Mouse (Mus musculus) E14TG2a.4 (cell line): ENCODE data around the gene Osbpl3.

Experiments
- CTCF ChIP-seq: conservative IDR thresholded peaks from 2 replicates; pipeline ENCODE4 v1.5.1; 2014; ENCODE audit warnings: low read length
- NANOG ChIP-seq: IDR thresholded peaks from 2 replicates; pipeline ENCODE4 v1.6.1; 2014; ENCODE audit warnings: borderline replicate concordance, low read length, mixed read lengths

- TF ChIP-seq CTCF (no peak), NANOG (no peak)
Measured at GRCm38 (mm10) chr6:50390313-50390712, 65.7 kb downstream of the Osbpl3 start.
